Mouse (Mus musculus) frontal cortex, postnatal 10 days (tissue): ENCODE data around the gene Cnot3.
A peak's percentile ranks its signal among the peaks of the same experiment; 100 is the strongest.
"Not testable (repeated sequence)": the region's sequence is repeated elsewhere in the genome, so short reads cannot be mapped to it uniquely, and the experiment has no call there.

Experiments
- DNase-seq, 2 experiments: peaks; one replicate each; pipeline ENCODE4 v3.0.0; 2022; ENCODE audit warnings: low spot score in 2 of 2, mixed read lengths in 1 of 2

Cnot3 gene

DNA sequence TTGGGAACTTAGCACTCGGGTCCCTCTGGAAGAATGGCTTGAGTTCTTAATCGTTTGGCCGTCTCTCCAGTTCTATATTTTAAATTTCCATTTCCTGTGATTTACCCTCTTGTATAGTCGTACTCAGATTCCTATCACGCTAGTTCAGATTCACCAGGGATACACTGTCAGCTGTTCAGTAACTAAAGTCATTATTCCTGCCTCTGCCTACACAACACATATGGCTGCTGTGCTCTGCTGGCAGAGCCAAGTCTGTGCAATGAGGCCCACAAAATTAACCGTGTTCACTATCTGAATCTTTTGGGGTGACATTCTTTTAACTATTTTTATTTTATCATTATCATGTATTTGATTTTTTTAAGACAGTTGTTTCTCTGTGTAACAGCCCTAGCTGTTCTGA is 53.4 kb downstream of the Cnot3 start:
- DNase-seq: no peak

DNA sequence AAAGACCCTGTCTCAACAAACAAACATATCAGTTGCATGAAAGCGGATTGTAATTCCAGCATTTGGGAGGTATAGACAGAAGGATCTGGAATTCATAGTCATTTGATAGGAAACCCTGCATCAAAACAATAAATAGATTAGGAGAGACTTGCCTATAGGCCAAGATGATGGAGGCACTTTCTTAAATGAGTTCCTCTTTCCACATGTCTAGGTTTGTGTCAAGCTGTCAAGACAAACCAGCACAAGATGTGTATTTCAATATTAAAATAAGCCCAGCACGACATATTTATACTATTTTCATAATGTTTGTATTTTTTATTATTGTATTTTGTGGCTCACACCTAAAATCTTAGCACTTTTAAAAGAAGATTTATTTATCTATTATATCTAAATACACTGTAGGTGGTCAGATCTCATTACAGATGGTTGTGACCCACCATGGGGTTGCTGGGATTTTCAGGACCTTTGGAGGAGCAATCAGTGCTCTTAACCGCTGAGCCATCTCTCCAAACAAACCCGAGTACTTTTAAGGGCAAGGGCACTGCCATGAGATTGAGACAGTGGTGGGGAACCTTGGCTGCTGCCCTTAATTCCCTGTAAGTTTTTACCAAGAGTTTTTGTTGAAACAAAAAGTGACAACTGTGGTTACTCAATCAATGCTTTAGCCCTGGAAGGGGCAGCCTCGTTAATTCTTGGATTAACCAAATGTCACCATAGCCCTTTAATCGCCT is 58.2 kb downstream of the Cnot3 start:
- DNase-seq: no peak

DNA sequence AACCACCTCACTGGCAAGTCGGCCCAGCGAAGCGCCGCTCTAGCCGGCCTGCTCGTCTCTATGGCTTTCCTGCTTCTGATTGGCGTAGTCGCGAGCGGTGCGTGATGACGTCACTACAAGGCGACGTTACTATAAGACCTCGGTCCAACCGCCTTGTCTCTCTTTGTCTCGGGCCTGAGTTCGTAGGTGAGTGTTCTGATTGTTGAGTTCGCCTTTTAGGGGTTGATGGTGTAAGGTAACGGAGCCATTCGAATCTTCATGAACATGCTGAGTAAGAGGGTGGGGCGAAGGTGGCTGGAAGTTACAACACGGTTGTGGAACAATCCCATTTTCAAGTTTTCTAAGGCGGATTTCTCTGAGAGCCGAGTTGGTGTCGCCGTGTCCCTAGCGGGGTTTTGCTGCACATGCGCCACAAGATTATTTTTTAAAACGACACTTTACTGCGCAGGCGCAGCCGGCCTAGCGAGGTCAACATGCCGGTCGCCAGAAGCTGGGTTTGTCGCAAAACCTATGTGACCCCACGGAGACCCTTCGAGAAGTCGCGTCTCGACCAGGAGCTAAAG is 58.9 kb downstream of the Cnot3 start, which contains the start of gene Rps9:
TSS of gene Rps9 (plus strand) at position 115 of the 563 bp plus-strand sequence.
- peak; percentile 94 to 96 for DNase-seq

DNA sequence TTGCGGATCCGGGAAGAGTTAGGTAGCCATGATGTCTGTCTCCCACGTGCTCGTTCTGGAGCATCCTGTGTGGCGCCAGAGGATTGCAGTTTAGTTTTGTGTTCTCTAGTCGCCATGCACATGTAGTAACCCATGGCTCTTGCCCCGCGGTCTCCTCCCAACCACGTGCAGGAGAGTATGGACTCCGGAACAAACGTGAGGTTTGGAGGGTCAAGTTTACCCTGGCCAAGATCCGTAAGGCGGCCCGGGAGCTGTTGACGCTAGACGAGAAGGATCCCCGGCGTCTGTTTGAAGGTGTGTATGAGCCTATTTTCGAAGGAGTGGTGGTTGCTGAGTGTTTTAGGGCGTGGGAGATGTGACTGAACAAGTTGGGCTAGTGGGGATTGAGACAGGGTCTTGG is 59.4 kb downstream of the Cnot3 start:
- DNase-seq: no peak

DNA sequence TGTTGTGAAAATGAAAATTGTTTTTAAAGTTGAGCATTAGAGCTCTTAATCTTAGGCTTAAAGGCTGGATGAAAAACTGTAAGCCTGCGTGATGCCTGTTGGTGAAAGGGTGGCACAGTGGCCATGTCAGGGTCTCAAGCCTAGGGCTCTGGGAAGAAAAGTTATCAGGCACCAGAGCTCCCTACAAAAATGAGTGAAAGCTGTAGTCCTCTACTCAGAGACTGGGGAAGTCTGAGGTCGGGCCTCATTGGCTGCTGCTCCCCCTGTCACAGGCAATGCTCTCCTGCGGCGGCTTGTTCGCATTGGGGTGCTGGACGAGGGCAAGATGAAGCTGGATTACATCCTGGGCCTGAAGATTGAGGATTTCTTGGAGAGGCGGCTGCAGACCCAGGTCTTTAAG is 60.4 kb downstream of the Cnot3 start:
- not testable (repeated sequence) for DNase-seq

DNA sequence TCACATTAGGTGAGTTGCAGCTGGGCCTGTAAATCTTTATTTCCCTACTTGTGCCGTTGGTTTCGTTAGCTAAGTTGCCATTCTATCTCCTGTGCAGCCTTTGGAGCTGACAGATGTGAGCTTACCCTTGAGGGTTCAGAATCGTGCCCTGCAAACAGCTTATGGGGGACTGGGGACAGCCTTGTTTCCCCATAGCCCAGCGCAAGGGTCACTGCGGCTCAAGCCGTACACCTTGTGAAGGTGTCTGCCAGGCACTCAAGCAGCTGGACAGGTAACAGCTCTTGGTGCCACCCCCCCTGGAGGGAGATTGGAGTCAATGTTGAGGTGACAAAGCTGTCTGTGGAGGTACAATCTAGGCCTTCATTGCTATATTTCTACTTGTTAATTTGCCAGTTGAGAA is 60.8 kb downstream of the Cnot3 start:
- no peak for DNase-seq

DNA sequence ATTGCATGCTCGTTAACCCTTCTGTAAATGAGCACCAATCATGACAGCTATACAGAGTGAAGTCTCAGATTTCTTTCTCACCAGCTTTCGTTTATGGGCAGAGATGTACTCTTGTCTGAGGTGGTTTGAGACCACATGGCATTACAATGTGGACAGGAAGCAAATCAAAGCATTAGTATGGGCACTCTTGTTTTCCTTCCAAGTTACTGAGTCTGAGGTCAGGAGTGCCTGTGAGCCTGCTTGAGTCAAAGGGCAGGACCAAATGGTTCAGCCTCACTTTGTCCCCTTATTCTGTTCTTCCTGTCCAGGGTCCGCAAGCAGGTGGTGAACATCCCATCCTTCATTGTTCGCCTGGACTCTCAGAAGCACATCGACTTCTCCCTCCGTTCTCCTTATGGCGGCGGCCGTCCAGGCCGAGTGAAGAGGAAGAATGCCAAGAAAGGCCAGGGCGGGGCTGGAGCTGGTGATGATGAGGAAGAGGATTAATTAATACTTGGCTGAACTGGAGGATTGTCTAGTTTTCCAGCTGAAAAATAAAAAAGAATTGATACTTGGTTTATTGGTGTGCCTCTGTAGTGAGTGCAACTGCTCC is 61.4 kb downstream of the Cnot3 start:
- DNase-seq: no peak

DNA sequence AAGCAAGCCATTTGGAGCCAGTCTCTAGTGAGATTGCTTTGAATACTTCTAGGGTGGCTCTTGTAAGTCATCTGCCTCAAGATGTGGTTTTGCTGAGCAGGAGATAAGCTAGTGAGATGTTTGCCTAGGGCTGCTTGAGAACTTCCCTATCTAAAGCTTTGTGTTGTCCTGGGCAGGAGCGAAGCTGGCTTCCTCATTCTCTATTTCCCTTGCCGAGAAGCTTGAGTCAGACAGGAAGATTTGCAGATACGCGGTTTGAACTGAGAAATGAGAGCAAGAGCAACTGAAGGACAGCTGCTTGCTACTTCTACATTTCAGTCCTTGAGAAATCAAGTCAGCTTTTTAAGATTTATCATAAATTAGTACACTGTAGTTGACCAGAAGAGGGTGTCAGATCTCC is 62.0 kb downstream of the Cnot3 start:
- DNase-seq: no peak

DNA sequence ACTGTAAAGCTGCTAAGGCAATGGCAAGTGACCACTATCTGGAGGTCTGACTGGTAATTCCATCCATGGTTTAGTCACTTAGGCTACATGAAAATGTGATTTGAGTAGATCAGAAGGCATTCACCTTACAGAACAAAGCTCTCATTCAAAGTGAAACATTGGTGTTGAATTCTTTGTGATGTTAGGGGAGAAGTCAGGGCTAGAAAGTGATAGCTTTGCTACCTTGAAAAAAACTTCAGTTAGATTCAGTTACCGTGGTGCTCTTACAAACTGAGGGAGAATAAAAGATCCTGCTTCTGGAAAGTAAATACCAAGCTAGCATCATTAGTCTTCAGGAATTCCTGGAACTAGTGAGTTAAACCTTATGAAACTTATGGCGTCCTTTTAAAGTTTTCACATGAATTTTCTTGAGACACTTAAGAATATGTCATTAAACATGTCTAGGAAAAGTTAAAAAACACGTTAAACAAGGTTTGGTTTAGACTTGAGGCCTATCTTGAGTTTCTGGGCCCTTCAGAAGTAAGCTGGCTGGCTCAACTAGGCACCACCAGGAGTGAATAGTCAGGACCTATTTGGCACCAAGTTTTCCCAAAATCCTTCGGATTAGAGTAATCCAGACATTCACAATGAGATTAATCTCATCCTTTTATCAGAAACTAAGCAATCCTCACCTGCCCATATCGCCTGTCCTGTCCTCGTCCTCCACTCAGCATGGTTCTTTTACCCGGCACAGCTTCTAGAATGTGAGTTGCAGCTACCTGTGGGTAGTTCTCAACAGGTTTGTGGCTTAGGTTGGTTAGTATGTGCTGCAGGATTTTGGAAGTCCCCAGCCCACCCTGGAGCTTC is 62.7 kb downstream of the Cnot3 start:
- DNase-seq: no peak

DNA sequence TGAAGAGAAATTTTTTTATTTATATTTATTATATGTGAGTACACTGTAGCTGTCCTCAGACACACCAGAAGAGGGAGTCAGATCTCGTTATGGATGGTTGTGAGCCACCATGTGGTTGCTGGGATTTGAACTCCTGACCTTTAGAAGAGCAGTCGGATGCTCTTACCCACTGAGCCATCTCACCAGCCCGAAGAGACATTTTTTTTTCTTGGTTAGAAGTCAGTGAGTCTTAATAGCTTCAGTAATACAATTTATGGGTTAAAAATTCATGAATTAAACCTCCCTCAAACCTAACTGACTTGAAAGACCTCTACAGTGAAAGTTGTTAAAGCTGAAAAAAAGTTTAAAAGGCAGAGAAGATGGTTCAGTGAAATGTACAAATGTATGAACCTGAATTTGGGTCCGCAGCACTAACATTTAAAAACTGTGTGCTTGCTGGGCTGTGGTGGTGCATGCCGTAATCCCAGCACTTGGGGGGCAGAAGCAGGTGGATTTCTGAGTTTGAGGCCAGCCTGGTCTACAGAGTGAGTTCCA is 63.4 kb downstream of the Cnot3 start:
- not testable (repeated sequence) for DNase-seq

DNA sequence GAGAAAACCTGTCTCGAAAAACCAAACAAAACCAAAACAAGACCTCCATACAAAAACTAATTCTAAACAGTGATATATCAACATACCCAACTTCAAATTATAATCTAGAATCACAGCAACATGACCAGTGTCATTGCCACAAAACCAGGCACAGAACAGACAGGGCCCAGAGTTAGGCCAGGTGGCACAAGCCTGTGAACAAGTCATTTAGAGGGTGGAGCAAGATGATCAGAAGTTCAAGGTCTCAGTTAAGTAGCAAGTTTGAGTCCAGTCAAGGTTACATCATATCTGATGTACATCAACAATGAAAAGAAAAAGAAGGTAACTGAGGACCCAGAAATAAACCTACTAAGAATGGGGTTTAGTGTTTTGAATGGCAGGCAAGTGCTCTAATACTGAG is 63.9 kb downstream of the Cnot3 start:
- no peak for DNase-seq
